Mouse (Mus musculus) CD4-positive, CD25-positive, alpha-beta regulatory T cell, adult 4 months (primary cell): ENCODE results near the gene Fat2. TPM values are rescaled to one million over a fixed set of nuclear protein-coding genes. Genes with fewer than 3 reads are reported as not detected.
A peak's percentile ranks its signal among the peaks of the same experiment; 100 is the strongest.

Source experiments
- ATAC-seq: one replicate; pipeline ENCODE4 v1.8.0; 2017
- polyA plus RNA-seq, 2 experiments: library from polyadenylated mRNA; unstranded; fragments of 100-300 nt; shearing (Covaris generic); gene quantifications; one replicate each; pipeline ENCODE4 v1.2.1; 2017

The Fat2 gene
- polyA plus RNA-seq, 2 experiments from 2014 or later, result not detected

DNA sequence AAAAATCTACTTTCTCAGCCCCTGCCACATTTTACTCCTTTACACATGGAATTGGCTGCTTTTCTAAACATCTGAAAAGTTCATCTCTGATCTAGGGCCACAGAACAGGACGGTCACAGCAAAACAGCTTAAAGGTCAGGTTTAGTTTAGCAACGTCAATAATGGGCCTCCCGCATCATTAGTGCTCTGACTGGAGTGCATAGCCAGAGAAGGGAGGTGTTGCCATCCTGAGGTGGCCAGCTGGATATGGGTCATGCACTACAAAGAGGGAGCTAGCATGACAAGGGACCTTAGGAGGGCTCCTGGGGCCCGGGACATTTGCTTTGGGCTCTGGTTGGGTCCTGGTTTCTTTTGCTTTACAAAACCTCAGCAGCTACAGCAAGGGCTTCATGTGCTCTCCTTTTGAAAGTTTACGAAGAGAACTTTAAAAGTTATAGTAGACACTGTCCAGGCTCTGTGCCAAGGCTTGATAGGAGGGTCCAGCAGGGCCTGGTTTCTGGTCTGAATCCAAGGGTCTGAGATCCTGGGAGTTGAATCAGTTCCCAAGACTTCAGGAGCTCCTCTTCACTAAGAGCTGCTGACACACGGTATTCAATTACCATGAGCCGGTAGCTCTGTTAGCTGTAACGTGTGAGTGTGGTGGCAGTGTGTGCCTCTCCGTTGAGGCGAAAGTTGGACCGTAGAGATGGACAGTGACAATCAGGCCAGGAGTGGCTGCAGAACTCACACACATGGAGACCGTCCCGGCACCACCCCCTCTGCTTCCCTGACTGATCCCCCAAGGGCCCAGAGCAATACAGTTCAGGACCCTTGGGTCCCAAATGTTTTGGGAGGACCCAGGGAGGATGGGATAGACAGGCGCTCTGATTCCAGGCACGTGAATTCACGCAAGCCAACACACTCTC is 6.2 kb downstream of the Fat2 start:
- no peak for ATAC-seq

DNA sequence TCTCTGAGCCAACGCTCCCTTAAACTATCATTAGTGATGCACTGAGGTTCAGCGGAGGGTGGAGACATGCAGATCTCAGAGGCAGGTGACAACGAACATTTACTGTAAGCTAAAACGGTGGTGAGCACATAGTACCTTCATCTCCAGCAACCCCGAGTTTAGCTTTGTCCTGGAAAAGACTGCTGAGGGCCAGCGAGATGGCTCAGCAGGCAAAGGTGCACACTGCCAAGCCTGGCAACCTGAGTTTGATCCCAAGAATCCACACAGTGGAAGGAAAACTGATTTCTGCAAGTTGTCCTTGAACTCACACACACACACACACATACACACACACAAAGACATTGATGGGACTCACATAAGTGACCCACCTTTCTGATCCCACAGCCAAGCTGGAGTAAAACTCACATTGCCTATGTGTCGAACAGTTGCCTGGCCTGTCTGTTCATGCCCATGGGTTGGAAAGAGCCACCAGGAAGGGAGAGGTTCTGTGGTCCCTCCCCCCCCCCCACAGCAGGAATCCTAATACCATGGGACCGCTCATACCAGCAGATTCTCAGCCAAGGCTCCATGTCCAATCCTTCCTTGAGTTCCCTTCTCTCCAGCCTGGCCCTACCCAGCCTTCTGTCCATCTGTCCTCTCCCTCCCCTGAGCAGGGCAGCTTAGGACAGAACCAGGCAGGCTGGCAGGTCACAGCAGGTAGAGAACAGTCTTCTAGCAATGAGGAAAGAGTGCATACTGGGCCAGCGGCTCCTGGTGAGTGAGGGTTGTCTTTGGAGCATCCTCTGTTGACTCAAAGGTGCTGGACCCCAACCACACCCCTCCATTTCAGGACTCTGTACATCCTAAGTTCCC is 8.6 kb downstream of the Fat2 start:
- no peak for ATAC-seq

DNA sequence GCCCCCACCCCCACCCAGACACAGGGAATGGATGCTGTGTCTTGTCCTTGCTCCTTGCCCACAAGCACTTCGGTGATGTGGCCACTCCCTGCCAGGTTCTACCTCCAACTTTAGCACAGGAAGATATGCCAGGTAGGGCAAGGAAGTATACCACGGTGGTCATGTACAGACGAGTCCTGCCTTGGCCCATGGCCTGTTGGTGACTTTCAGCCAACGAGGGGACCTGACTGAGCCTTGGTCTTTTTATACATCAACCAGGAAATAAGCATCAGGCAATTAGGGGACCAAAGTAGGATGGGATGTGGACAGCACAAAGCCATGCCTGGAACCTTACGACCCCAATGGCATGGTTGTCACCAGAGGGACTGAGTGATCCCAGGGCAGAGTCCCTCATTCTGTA is 9.3 kb downstream of the Fat2 start:
- no peak for ATAC-seq

DNA sequence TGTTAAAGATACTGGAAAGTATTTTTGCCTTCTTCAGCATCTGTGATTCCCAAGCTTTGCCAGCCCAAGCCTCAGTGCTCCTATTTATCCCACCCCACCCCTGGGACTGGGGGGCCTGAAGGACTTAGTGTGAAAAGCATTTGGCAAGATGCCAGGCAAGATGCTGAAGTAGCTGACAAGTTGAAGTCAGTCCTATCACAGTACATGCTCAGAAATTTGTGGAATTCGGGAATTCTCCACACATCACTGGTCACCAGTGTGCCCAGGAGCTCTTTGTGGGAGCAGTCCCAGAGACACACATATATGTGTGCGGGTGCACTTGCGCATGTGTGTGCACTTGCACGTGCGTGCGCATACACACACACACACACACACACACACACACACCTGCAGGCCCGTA is 10.2 kb downstream of the Fat2 start:
- ATAC-seq, result no peak

DNA sequence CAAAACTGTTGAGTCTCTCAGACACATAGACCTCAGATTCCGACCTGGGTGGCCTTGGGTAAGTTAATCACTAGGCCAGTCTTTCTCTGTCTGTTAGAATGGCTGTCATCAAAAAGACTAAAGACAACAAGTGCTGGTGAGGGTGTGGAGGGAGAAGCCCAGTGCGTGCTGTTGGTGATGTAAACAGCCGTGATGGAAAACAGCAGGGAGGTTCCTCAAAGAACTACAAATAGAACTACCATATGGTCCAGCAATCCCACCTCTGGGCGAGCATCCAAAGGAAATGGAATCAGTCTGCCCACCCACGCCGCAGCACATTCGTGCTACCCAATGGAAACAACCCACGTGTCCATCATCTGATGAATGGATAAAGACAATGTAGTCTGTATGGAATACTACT is 12.5 kb downstream of the Fat2 start:
- ATAC-seq, result no peak

DNA sequence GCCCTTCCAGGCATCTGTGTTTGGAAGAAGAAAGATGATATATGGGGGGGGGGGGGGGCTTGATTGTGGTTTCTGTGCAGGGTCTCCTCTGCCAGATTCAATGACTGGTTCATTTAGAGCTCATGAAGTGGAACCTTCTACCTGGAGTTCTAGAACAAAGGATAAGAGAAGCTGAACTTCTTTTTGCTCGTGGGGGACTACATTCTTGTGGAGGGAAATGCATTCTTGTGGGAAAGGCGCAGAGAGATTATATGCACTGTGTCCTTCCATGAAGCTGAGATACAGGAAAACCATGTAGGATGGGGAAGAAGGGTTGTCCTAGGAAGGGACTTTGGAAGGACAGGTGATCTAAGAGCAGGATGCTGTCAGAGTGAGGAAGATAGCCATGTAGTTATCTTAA is 15.4 kb downstream of the Fat2 start:
- no peak for ATAC-seq

DNA sequence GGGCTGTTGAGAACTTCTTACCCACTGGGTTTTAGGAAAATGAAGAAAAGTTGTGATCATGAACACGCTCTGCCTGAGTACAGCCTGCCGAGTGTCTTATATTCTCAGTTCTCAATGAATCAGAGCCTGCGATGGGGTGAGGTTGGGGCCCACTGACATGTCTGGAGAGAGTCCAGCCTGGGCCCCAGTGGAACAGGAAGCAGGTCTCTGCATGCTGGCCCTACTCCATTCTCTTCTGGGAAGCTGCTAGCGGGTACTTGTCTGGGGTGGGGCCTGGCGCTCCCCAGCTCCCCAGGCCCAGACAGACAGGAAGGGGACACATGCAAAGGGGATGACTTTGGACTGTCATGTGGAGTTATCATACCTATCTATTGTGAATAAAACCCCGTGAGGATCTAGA is 20.4 kb downstream of the Fat2 start:
- no peak for ATAC-seq

DNA sequence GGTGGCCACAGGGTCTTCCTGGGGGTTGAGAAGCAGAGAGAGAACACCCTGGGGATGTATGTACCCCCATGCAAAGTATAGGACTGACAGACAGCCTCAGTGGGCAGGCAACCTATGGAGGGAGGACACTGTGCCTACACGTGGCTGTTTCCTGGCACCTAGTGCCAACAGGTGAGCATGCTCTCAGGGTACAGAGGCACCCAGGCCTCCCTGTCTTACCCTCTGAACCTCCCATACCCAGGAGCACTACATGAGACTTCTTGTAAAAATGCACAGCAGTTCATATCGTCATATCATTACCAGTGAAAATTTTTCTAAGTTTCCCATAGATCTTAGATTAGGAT is 21.7 kb downstream of the Fat2 start:
- no peak for ATAC-seq

DNA sequence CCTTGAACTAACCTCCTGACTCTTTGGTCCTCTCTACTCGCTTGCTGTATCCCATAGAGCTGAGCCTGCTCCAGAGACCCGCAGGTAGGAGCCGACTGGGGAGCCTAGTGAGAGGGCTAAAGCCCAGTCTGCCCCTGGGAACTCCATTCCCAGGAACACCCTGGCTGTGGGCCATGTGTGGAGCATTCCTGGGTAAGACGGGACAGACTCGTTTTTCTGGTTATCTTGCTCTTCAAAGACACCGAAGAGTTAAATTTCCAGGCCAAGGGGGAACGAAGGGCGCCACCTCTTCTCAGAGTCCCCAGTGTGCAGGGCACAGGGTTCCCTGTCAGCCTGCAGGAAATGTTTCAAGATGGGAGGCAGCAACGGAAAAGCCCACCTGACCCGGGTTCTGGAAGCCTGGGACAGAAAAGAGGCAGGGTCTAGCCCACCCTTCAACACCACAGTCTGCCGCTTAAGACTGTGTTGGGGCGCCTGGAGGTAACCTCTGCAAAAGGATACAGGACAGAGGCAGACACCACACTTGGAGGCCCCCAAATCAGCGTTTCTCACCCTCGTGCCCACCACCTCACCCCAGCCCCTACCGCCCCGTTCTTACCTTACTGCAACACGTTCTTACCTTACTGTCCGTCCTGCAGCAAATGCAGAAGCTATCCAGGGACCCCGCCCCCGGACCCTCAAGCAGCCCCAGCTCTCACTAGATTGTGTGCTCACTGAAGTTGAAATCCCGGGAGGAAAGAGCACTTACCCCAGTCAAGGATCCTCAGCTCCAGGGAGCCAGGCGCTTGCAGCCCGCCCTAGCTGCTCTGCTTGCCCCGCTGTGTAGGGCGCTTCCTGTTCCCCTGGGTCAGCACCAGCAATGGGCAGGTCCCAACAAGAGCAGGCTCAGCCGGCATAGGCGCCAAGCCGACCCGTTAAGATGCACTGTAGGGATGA is 22.3 kb downstream of the Fat2 start:
- ATAC-seq, result no peak

DNA sequence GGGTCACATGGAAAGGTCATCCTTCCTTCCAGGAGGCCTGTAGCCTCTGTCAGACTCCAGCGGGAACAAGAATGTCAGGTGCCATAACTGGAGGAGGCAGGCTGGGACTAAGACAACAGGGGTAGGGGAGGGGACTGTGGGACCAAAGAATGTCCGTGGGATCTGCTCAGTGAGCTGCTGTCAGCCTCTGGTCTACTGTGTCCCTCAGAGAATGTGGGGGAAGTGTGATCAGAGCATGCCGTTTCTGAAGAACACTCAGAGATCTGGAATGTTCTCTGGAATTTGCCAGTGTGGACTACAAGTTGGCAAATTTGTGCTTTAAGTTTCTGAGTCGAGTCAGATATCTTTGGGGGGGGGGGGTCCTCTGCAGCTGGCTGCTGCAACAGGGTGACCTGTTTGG is 34.0 kb downstream of the Fat2 start:
- no peak for ATAC-seq

DNA sequence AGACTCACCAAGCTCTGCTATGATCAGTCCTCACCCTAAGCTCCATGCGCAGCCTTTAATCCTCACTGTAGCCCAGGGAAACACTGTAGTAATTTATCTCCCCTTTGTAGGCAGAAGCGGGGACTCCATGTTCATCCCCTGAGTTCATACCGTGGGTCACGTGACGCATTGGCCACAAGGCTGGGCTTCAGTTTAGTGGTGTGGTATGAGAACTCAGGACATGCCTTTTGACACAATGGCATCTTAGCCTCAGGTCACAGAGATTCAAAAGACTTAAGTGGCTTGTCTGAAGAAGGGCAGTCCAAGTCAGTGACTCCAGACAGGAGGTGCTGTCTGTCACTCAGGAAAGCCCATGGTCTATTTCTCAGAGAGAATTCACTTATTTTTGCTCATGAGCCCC is 43.2 kb downstream of the Fat2 start:
- no peak for ATAC-seq

DNA sequence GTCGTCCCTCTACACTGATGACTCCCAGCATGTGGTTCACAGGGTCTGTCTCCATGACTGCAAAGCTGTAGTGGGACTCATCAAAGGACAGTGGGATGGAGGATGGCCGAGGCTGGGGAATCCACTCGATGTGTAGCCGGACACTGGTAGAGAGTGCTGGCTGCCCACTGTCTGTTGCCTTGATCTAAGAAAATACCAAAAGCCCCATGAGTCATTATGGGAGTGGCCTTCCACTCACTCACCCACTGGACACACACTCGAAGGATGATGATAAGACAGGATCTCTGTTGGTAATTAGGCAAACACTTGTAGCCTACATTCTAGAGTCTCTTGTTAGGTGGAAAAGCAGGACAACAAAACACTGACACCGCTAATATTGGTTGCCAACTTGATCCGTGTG is 44.5 kb downstream of the Fat2 start:
- ATAC-seq, result no peak

DNA sequence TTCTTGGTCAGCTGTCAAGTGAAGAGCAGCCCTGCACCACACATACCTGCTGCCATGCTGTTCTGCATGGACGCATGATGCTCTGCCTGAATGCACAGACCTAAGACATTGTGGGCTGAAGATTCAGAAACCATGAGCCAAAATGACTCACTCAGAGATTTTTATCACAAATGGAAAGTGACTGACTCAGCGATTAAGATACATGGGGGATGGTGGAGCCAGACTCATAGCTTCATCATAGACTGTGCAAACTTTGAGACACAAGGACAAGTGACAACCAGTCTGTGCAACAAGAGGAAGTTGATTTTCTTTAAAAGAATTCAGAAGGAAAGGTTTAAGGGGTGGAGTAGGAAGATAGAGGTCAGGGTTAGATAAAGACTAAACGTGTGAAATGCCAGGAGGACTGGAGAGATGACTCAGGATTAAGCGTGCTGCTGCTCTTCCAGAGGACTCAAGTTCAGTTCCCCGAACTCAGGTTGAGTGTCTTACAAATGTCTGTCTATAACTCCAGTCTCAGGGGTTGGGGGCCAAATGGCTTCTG is 46.4 kb downstream of the Fat2 start:
- ATAC-seq, result no peak

DNA sequence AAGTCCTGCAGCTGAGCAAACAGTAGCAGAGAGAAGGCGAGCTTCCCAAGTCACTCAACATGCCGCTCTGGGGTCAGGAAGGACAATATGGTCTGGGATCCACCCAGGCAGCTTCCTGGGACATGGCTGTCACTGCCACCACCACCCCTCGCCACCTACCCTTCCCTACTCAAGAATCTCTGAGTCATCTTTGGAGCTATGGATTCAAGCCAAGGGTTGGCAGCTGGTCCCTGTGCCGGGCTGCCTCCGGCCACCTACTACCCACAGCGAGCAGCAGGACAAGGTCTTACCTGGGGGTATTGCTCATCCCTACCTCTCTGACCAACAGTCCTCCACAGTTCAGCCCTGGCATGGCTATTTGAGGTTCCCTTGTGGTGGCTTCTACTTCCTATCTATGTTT is 61.6 kb downstream of the Fat2 start:
- no peak for ATAC-seq

DNA sequence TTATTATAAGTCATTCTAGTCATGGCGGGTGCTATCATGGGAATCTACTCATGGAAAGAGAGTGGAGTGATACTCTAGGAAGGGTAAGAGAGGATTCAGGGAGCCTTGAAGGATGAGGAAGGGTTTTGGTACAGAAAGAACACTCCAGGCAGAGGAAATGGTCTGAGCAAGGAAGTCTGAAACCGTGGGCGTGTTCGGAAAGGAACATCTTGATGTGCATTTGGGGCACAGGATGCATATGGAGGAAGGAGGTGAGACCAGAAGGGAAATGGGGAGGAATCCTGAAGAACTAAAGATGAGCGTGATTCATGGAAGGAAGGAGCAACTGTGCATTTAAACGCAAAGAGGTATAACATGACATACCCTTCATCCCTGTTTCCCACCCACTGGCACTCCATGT is 67.8 kb downstream of the Fat2 start:
- no peak for ATAC-seq

DNA sequence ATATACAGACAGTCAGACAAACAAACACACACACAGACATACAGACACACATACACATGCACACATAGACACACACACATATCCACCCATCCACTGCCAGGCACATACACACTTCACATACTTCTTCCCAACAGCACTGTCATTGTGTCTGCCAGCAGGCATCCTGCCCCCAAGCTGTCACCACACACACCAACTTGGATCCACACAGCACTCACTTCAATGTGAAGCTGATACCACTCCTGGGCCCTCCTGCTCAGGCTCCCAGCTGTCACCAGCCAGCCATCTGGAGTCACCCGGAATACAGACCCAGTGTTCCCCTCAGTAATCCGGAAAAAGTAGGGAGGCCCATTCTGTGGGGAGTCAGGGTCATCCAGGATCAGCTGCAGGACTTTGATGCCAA is 70.7 kb downstream of the Fat2 start:
- no peak for ATAC-seq

DNA sequence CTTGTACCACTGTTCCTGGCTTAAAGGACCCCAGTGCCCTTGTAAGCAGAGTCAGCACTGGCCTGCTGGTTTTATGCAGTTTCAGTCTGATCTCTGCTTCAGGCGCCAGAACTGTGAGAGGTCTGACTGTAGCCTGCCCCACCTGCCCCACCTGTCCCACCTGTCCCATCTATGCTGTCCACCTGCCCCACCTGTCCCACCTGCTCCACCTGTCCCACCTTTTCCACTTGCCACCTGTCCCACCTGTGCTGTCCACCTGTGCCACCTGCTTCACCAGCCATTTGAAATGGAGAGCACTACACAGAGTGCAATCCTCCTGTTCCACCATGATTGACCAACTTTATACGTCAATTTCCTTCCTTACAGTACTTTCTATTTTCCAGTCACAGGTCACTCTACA is 72.0 kb downstream of the Fat2 start:
- no peak for ATAC-seq

DNA sequence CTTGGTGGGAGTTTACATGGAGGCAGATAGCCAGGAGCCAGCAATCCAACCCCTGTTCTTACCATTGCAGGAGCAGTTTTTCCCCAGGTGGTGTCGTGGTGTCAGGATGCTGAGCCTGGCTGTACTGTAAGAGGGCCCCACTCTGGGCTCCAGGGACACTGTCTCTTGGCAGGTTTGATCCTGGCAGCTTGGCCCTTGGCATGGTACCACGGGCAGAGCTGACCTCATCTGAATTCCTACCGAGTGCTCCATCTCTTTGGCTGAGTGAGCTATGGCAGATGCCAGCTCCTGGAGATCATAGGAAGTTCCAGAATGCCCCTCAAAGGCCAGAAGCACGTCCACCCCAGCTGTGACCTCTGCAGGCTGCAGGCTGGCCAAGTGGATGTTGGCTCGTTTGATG is 74.4 kb downstream of the Fat2 start:
- no peak for ATAC-seq

DNA sequence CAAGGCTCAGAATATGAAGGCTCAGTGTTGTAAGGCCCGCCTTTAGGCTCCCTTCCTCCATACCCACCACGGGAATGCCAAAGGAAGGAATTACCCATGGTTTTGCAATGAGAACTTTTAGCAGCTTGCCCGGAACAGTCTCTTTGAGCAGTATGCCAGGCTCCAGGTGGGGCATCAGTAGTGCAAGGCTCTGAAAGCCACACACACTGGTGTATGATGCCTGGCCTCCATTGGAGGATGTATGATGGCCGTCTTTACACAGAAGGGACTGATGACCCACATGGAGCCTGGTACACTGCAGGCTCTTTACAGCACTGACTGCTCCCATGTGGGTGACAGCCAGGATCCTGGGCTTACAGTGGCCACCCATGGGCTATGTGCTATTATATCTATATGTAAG is 75.3 kb downstream of the Fat2 start:
- ATAC-seq, result no peak

DNA sequence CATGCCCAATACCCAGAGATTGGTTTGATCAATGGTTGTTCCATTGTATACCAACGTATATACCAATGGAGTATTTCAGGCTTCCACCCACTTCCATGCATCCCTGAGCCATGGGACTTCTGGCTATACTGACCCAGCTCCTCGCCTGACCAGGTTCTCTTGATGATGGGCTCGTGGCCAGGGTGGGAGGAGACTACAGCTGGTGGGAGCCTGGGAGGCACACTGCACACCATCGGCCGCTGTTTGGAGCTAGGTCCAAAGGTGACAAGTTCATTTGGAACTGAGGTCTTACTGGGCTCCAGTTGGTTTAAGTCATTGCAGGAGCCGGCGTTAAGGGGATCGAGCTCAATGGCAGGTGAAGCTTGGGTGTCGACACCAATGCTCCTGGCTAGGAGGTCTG is 83.0 kb downstream of the Fat2 start:
- no peak for ATAC-seq

DNA sequence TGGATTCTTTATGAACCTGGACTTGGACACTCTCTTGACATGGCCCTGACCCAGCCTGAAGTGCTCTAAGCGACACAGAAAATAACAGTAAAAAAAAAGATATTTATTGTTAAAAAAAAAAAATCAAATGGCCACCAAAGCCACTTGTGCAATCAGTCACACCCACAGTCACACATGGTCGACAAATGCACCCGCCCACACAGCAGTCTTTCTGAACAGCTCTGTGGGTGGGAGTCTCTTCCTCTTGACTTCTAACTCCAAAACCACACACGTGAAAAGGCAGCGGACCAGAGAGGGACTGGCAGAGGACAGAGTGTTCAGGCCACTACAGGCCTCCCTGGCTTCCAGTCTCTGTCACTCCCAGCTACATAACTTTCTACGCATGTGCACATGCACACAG is 85.8 kb downstream of the Fat2 start:
- no peak for ATAC-seq

DNA sequence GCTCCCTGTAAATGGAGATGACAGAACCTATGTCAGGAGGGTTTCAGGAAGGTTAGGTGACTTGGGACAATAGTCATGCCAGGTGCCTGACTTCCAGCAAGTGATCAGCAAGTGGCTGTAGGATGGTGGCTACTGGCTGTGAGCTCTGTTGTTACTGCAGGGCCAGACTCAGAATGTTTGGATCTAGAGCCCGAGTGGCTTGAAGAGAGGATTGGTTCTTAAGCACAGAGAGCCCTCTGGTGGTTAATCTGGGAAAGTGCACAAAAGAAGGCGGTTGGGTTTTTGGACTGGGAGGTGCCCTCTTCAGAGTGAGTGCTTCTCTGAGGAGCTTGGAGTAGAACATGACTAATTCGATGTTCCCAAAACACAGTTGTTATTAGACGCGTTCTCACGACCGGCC is 95.8 kb downstream of the Fat2 start:
- ATAC-seq, result peak; percentile 73

DNA sequence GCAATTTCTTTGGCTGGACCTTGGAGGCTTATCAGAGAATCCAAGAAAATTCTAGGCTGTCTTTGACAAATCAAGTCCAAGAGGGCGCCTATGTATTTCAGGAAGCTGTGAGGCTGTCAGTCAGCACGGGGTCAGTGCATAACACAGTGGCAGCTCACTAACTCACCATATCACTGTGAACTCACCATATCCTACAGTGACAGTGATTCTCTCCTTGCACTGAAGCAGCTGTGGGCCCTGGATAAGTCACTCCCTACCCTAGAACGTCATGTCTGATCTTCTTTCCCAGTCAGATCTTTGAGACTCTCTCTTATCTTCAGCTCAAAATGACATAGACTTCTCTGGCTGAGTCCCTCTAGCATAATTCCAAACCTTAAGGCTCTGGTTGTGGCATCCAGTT is 96.9 kb downstream of the Fat2 start:
- no peak for ATAC-seq
